Mouse (Mus musculus) thymus, adult 2 months (tissue): ENCODE data around the gene Son. TPM values are rescaled to one million over a fixed set of nuclear protein-coding genes. Genes with fewer than 3 reads are reported as not detected.

Experiments
- DNase-seq: peaks from one replicate; pipeline ENCODE4 v3.0.0; 2021
- H3K27ac ChIP-seq: fragments of 200-500 bp; 2 replicates; pipeline ENCODE4 v1.5.1; 2012; ENCODE audit warnings: low read length, control low read depth; ENCODE audit not compliant: control insufficient read depth, insufficient read depth
- H3K27me3 ChIP-seq: fragments of 200-500 bp; 2 replicates; pipeline ENCODE4 v1.6.1; 2012; ENCODE audit warnings: mild to moderate bottlenecking, low read length, moderate library complexity, mixed read lengths; ENCODE audit not compliant: control insufficient read depth, insufficient read depth
- H3K36me3 ChIP-seq: fragments of 200-500 bp; 2 replicates; pipeline ENCODE4 v1.6.1; 2012; ENCODE audit warnings: mild to moderate bottlenecking, low read length, moderate library complexity; ENCODE audit not compliant: control insufficient read depth, insufficient read depth
- H3K4me1 ChIP-seq: fragments of 200-500 bp; replicated peaks from 2 replicates; pipeline ENCODE4 v1.6.1; 2012; ENCODE audit warnings: low read length; ENCODE audit not compliant: control insufficient read depth, insufficient read depth
- H3K4me3 ChIP-seq: fragments of 200-500 bp; 2 replicates; pipeline ENCODE4 v1.5.1; 2012; ENCODE audit warnings: mild to moderate bottlenecking, low read length, control low read depth, moderate library complexity; ENCODE audit not compliant: control insufficient read depth, insufficient read depth
- CTCF ChIP-seq: fragments of 200-500 bp; IDR thresholded peaks from 2 replicates; pipeline ENCODE4 v1.5.1; 2012; ENCODE audit warnings: mild to moderate bottlenecking, control low read depth, low read length, moderate library complexity, borderline replicate concordance; ENCODE audit not compliant: control insufficient read depth, poor library complexity, insufficient read depth; ENCODE audit errors: extremely low read depth
- POLR2A ChIP-seq: fragments of 200-500 bp; IDR thresholded peaks from 2 replicates; pipeline ENCODE4 v1.6.1; 2012; ENCODE audit warnings: mild to moderate bottlenecking, low read length, control low read depth, moderate library complexity; ENCODE audit not compliant: control insufficient read depth, poor library complexity, insufficient read depth; ENCODE audit errors: extremely low read depth
- WGBS: fragments of 180-500 bp; shearing (Covaris S2); methylation state at CpG from one replicate; pipeline ENCODE4 v1.1.7; 2018; 5-methylcytosine and 5-hydroxymethylcytosine counted together
- polyA plus RNA-seq: library from polyadenylated mRNA; depleted of rRNA; stranded (reverse); fragments of >200 nt; gene quantifications from 2 replicates; pipeline ENCODE4 v1.2.3, GENCODE M21; 2012

The Son gene
- polyA plus RNA-seq, 1 experiment, result 258 TPM

DNA sequence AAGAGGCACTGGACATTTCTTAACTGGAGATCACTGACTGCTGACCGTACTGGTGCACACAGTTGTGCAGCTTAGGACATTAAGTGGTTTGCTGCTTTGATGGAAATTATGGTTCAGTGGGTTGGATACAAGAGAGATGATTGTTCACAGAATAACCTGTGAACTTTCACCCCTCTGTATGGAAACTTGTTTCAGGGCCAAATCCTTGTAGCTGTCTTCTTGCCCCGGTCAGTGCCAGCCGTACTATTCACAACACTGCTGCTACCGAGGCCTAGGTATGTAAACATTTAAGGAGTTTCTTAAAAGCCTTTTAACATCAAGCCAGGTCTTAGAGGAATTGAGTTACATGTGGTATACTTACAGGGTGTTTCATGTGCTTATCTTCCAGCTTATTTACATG lies 27.2 kb downstream of the Son start:
- Histone ChIP-seq H3K4me1 (no peaks in the 10 kb centered on the region), H3K27ac (no peak overlapping the region), H3K27me3 (no peaks in the 10 kb centered on the region), H3K36me3 (peaks cover 76% of the 10 kb centered on the region), H3K4me3 (no peak overlapping the region)
- DNase-seq, result no peak
- WGBS, result 97% methylated on average over 4 of the region's 4 CpGs
- TF ChIP-seq CTCF, result no peak
- TF ChIP-seq POLR2A, result no peak

GRCm38 (mm10) chr16:91678147-91678911 lies 31.0 kb downstream of the Son start:
- Histone ChIP-seq H3K27me3 (no peaks in the 10 kb centered on the region), H3K4me3 (no peak overlapping the region), H3K36me3 (peaks cover 72% of the 10 kb centered on the region), H3K4me1 (no peaks in the 10 kb centered on the region), H3K27ac (no peak overlapping the region)
- whole genome bisulfite sequencing, result 95% methylated on average over 5 of the region's 5 CpGs
- TF ChIP-seq CTCF (no peak), POLR2A (no peak)
- no peak for DNase-seq

GRCm38 (mm10) chr16:91680656-91681055 lies 33.4 kb downstream of the Son start:
- Histone ChIP-seq H3K36me3 (peaks cover 70% of the 10 kb centered on the region), H3K4me1 (peaks cover 3% of the 10 kb centered on the region), H3K4me3 (no peak overlapping the region), H3K27ac (no peak overlapping the region), H3K27me3 (no peaks in the 10 kb centered on the region)
- WGBS, result 92% methylated on average over 5 of the region's 5 CpGs
- no peak for TF ChIP-seq POLR2A
- no peak for TF ChIP-seq CTCF
- no peak for DNase-seq

GRCm38 (mm10) chr16:91685526-91685925 lies 38.2 kb downstream of the Son start:
- Histone ChIP-seq H3K4me1 (peaks cover 13% of the 10 kb centered on the region), H3K27ac (peak overlapping the region; percentile 10; the same call in 1 of the 2 replicates), H3K36me3 (peaks cover 27% of the 10 kb centered on the region), H3K4me3 (no peak overlapping the region), H3K27me3 (no peaks in the 10 kb centered on the region)
- WGBS, result 34% methylated on average over 5 of the region's 5 CpGs
- TF ChIP-seq POLR2A (no peak), CTCF (no peak)
- no peak for DNase-seq

DNA sequence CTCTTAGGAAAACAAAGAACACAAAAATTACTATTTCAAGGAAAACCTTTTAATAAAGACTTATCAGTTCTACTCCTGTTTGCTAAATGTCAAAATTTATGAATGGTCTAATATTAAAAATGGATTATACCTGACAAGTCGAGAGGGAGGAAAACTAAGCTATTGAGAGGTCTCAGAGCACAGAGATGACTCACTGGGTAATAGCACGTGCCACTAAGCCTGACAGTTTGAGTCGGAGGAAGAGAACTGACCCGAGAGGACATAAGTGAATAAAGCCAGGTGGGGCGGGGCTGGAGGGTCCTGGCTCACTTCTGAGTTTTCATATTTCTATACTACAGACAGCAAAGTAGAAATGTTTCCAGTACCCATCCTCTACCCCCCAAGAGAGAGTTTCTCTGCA lies 39.1 kb downstream of the Son start:
- Histone ChIP-seq H3K27me3 (no peaks in the 10 kb centered on the region), H3K36me3 (peaks cover 26% of the 10 kb centered on the region), H3K4me1 (peaks cover 13% of the 10 kb centered on the region), H3K27ac (no peak overlapping the region), H3K4me3 (no peak overlapping the region)
- TF ChIP-seq POLR2A, result no peak
- no peak for TF ChIP-seq CTCF
- no peak for DNase-seq
- WGBS, result 95% methylated on average over 5 of the region's 5 CpGs

DNA sequence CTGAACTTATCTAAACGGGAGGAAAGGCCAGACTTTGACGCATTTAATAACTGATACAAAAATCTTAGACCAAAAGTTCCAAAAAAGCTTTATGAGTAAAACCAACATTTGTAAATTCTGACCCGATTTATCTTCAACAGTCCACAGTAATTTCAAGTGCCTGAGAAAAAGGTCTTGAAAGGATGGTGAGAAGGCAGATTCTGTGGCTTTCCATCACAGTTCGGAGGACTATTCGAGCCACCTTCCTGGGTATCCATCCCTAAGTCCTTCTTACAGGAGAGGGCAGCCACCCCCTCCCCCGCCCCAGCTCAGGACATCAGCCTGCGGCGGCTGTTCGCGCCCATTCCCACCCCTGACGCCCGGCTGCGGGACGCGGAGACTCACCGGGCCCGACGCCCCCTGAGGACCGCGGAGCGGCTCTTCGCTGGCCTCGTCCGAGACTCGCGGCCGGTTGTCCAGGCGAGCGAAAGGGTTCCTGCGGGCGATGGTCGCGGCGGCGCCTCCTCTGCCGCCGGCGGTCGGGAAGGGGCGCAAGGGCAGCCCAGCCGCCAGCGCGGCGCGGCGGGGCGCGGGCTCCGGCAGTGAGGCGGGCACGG lies 40.8 kb downstream of the Son start:
- H3K27me3 ChIP-seq, result no peaks in the 10 kb centered on the region
- H3K4me3 ChIP-seq, result peak overlapping the region; percentile 58
- H3K27ac ChIP-seq, result no peak overlapping the region
- peaks cover 13% of the 10 kb centered on the region for H3K4me1 ChIP-seq
- TF ChIP-seq POLR2A, result no peak; the same call in 1 of the 2 replicates
- no peak for TF ChIP-seq CTCF
- no peak for DNase-seq
- 2% methylated on average over 51 of the region's 51 CpGs for WGBS
- peaks cover 12% of the 10 kb centered on the region for H3K36me3 ChIP-seq
